Mouse (Mus musculus) heart, postnatal 0 days (tissue): ENCODE data around the gene Adcyap1r1.

Experiments used
- CTCF ChIP-seq: IDR thresholded peaks from 2 replicates; pipeline ENCODE4 v1.5.1; 2016; ENCODE audit warnings: antibody characterized with exemption, control low read depth, low read depth
- EP300 ChIP-seq: IDR thresholded peaks from 2 replicates; pipeline ENCODE4 v1.6.1; 2016; ENCODE audit warnings: antibody characterized with exemption, low read depth

GRCm38 (mm10) chr6:55448976-55449678 lies 2.7 kb upstream of the Adcyap1r1 start:
- no peak for TF ChIP-seq CTCF
- no peak for TF ChIP-seq EP300
